In the genomic region with DNA sequence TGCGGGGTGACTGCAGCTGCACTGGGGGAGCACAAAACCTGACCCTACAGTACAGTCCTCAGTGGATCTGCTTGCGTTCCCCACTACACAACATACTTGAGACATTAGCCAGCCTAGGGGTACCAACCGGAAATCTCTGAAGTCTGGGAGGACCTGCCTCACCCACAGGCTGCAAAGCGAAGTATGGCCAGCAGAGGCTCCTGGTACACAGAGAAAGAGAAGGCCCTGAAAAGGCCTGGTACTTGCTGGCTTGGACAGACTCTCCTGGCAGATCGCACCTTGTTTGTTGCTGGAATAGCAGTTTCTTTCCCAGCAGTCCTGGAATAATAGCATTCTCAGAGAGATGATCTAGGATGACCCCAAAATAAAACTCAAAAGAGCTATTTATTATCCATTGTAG, we compare ENCODE assay signal across 8 mouse cellular contexts.
DNase-seq lines count a peak whose midpoint lies in the region; TF ChIP-seq lines count a peak whose summit lies in the region.

No protein-coding gene starts in this region.

- peaks cover 14% of the 10 kb centered on the region for H3K4me1 ChIP-seq in heart, adult 2 months (ENCODE audit: control insufficient read depth, insufficient read depth, low read length)
- H3K4me1 ChIP-seq in ES-Bruce4 (ENCODE audit: control insufficient read depth, insufficient read depth, low read length) = no peaks in the 10 kb centered on the region
- peaks cover 15% of the 10 kb centered on the region for H3K4me1 ChIP-seq in heart, embryonic 10.5 days
- peaks cover 8% of the 10 kb centered on the region for H3K4me1 ChIP-seq in olfactory bulb, adult 2 months (ENCODE audit: control insufficient read depth, insufficient read depth, low read length)

- WGBS in heart, adult 2 months = 53% methylated on average over 5 of the region's 5 CpGs
- WGBS in heart, embryonic 10.5 days = 75% methylated on average over 5 of the region's 5 CpGs
- 52% methylated on average over 5 of the region's 5 CpGs for WGBS in olfactory bulb, adult 2 months

- no peaks in the 10 kb centered on the region for H3K27me3 ChIP-seq in heart, adult 2 months (ENCODE audit: control insufficient read depth, insufficient read depth, low read length)
- no peaks in the 10 kb centered on the region for H3K27me3 ChIP-seq in ES-Bruce4 (ENCODE audit: control insufficient read depth, insufficient read depth, low read length, poor library complexity, severe bottlenecking)
- H3K27me3 ChIP-seq in heart, embryonic 10.5 days (ENCODE audit: insufficient read depth, poor library complexity, severe bottlenecking) = no peaks in the 10 kb centered on the region

- intact Hi-C loops in heart, adult 2 months (cut with DNase I) = loop anchor here (2.0 to 10.0 kb wide), 5 partner anchors 79 to 399 kb away; a partner anchor contains a TSS
- intact Hi-C loops in heart, postnatal 25 days (cut with DNase I) = loop anchor here (5.0 kb wide), 2 partner anchors 66 to 81 kb away; a partner anchor contains a TSS

- TF ChIP-seq POLR2A in heart, adult 2 months (IDR thresholded peaks at IDR 0.05; ENCODE audit: insufficient read depth, low read depth, low read length) = no peak
- TF ChIP-seq POLR2A in ES-Bruce4 (IDR thresholded peaks at IDR 0.05; ENCODE audit: insufficient read depth, low read length) = no peak
- TF ChIP-seq POLR2A in olfactory bulb, adult 2 months (IDR thresholded peaks at IDR 0.05; ENCODE audit: insufficient read depth, low read depth, low read length) = no peak

- TF ChIP-seq EP300 in heart, adult 2 months (IDR thresholded peaks at IDR 0.05; ENCODE audit: insufficient read depth, low read depth, low read length) = 0 out of 2 replicates have a peak, but pooled peaks have one; percentile 36
- TF ChIP-seq EP300 in ES-Bruce4 (IDR thresholded peaks at IDR 0.05; ENCODE audit: insufficient read depth, low read depth, low read length) = no peak

- no peak overlapping the region for H3K27ac ChIP-seq in heart, adult 2 months
- H3K27ac ChIP-seq in ES-Bruce4 (ENCODE audit: insufficient read depth, low read length) = no peak overlapping the region
- no peak overlapping the region for H3K27ac ChIP-seq in heart, embryonic 10.5 days
- H3K27ac ChIP-seq in olfactory bulb, adult 2 months (ENCODE audit: insufficient read depth, low read depth, low read length) = 0 out of 2 replicates have a peak overlapping the region, but pooled peaks have one; percentile 27

- TF ChIP-seq CTCF in heart, adult 2 months (IDR thresholded peaks at IDR 0.05) = peak; percentile 85
- peak; percentile 42 for TF ChIP-seq CTCF in ES-Bruce4 (IDR thresholded peaks at IDR 0.05; ENCODE audit: low read depth, low read length)
- TF ChIP-seq CTCF in olfactory bulb, adult 2 months (IDR thresholded peaks at IDR 0.05; ENCODE audit: insufficient read depth, low read depth, low read length) = peak; percentile 45; the same call in 1 of the 2 replicates

- H3K79me2 ChIP-seq in heart, adult 2 months (replicated peaks; ENCODE audit: control insufficient read depth, insufficient read depth, low read length) = no peaks in the 10 kb centered on the region

- H3K9ac ChIP-seq in heart, adult 2 months (ENCODE audit: low read depth, low read length) = no peak overlapping the region
- H3K9ac ChIP-seq in ES-Bruce4 (ENCODE audit: low read depth, poor library complexity, severe bottlenecking) = no peak overlapping the region

- no peak overlapping the region for H3K4me3 ChIP-seq in heart, adult 2 months
- H3K4me3 ChIP-seq in ES-Bruce4 (ENCODE audit: low read depth, low read length) = no peak overlapping the region
- H3K4me3 ChIP-seq in heart, embryonic 10.5 days = no peak overlapping the region
- no peak overlapping the region for H3K4me3 ChIP-seq in olfactory bulb, adult 2 months (ENCODE audit: insufficient read depth, low read depth, low read length)

- no peaks in the 10 kb centered on the region for H3K36me3 ChIP-seq in heart, adult 2 months (ENCODE audit: control insufficient read depth, insufficient read depth, low read length)
- no peaks in the 10 kb centered on the region for H3K36me3 ChIP-seq in ES-Bruce4 (ENCODE audit: control insufficient read depth, insufficient read depth, low read length, poor library complexity, severe bottlenecking)
- H3K36me3 ChIP-seq in heart, embryonic 10.5 days = peaks cover 4% of the 10 kb centered on the region; the same call in 1 of the 2 replicates

- DNase-seq in heart, adult 2 months = peak; percentile 63 to 76
- DNase-seq in heart, postnatal 25 days (ENCODE audit: low spot score) = no peak
- peak; percentile 51 for DNase-seq in cerebellum, adult 8-10 months
- DNase-seq in heart, embryonic 10.5 days (ENCODE audit: low spot score) = peak; percentile 76
- DNase-seq in left cerebral cortex, adult 18-20 months (ENCODE audit: low spot score in 2 of 2) = peak; percentile 66 to 67
- DNase-seq in thymus, postnatal 4 days = peak; percentile 78

- H3K9me3 ChIP-seq in ES-Bruce4 (replicated peaks; ENCODE audit: control insufficient read depth, insufficient read depth, low read length, poor library complexity, severe bottlenecking) = no peaks in the 10 kb centered on the region
- H3K9me3 ChIP-seq in heart, embryonic 10.5 days = no peaks in the 10 kb centered on the region
